Mouse (Mus musculus) thymus, postnatal 14 days (tissue): ENCODE data around the gene Olfr860.
"Not testable (repeated sequence)": the region's sequence is repeated elsewhere in the genome, so short reads cannot be mapped to it uniquely, and the experiment has no call there.

Source experiments
- DNase-seq: peaks from one replicate; pipeline ENCODE4 v3.0.0; 2021

Olfr860 gene

DNA sequence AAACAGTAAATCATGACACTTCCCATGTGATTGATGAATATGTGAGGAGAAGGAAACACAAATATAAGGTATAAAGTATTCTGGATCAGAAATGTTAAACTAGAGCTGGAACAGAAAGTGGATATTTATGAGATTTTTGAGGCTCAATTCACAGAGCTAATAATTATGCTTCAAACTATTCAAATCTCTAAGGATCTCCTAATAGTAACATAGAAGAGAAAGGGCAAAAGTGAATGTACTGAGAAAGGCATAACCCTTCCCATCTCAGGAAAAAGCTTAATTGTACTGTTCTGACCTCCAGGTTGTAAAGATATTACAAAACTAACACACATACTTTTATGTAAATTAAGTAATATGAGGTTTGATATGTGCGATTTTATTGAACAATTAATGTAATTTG lies at the start of gene Olfr860:
Gene Olfr860 (minus strand): TSS at position 101 of the 400 bp plus-strand sequence.
- DNase-seq: no peak

DNA sequence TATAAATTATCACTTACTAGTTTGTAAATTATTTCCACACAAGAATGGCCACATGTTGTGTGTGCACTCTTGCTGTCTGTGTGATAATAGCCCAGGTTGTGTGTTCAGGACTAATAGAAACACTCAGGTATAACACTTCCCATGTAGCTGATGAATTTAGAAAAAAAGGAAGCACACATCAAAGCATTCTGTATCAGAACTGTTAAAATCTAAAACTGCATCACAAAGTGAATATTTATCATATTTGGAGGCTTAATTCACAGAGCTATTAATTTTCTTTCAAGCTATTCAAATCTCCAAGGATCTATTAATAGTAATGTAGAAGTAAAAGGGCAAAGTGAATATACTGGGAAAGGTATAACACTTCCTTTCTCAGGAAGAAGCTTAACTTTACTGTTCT lies 38.4 kb upstream of the Olfr860 start, which contains the start of gene Olfr862:
Gene Olfr862 (minus strand): TSS at position 101 of the 400 bp plus-strand sequence.
- no peak for DNase-seq

DNA sequence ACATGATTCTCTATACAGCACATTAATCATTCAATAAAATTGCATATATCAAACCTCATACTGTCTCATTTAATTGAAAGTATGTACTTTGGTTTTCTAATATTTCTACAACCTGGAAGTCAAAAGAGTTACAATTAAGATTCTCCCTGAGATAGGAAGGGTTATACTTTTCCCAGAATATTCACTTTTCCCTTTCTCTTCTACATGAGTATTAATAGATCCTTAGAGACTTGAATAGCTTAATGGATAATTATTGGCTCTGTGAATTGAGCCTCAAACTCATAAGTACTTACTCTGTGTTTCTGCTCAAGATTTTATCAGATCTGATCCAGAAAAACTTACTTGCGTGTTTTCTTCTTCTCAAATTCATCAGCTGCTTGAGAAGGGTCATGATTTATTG lies 44.9 kb downstream of the Olfr860 start, which contains the start of gene Olfr859:
Gene Olfr859 (plus strand): TSS at position 301 of the 400 bp plus-strand sequence.
- DNase-seq: not testable (repeated sequence)

DNA sequence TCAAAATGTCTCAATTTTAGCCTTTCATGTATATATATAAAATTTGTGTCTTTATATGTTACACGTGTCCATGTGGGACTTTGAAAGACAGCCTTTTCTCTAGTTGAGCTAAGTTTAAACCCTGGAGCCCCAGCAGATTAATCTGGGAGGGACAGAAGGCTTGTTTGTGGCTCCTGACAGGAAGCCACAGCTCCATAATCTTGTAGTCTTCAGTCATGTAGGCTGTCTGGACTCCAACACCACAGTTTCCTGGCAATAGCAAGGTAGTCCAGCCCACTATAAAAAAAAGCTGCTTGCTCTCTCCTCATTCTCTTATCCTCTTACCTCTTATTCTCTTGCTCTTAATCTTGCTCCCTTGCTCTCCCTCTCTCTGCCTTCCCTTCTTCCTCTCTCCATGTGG lies 46.5 kb downstream of the Olfr860 start:
- DNase-seq: no peak
